Mouse (Mus musculus): ENCODE measurements around the gene Rsbn1. TPM values are rescaled to one million over a fixed set of nuclear protein-coding genes. Genes with fewer than 3 reads are reported as not detected.

Gene Rsbn1
- polyA plus RNA-seq, 1 experiment = not detected

- Histone ChIP-seq H3K4me1 (ENCODE audit: control insufficient read depth, insufficient read depth, low read length) (peaks cover 3% of the 10 kb centered on the region), H3K4me3 (ENCODE audit: insufficient read depth, low read depth, low read length) (no peak overlapping the region), H3K27ac (ENCODE audit: insufficient read depth, low read depth, low read length) (no peak overlapping the region)
- TF ChIP-seq CTCF (IDR thresholded peaks at IDR 0.05; ENCODE audit: insufficient read depth, low read depth, low read length) (no peak), POLR2A (IDR thresholded peaks at IDR 0.05; ENCODE audit: insufficient read depth, low read depth, low read length) (no peak)
- WGBS = 68% methylated on average over 3 of the region's 3 CpGs
These were observed 11.4 kb downstream of the Rsbn1 start for GRCm38 (mm10) chr3:103925302-103925701.

DNA sequence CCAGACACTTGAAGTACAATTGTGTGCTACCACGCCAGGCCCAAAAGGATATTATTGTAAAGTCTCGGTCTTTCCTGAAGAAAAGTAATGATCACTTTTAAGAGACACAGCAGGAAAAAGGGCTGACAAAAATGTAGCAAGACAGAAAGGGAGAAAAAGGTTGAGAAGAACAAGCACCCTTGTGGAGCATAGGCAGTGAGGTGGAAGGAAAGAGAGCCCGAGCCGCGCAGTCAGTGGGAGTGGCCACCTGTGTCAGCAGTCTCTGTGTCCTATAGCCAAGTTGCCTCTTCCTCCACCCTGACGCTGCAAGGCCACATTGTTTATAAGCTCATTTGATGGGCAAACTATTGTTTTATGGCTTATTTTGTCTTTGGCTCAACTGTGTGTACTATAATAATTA, 13.6 kb downstream of the Rsbn1 start:
- no peak for TF ChIP-seq POLR2A (IDR thresholded peaks at IDR 0.05; ENCODE audit: insufficient read depth, low read depth, low read length)
- TF ChIP-seq CTCF (IDR thresholded peaks at IDR 0.05; ENCODE audit: insufficient read depth, low read depth, low read length) = no peak
- Histone ChIP-seq H3K4me3 (ENCODE audit: insufficient read depth, low read depth, low read length) (no peak overlapping the region), H3K4me1 (ENCODE audit: control insufficient read depth, insufficient read depth, low read length) (peaks cover 3% of the 10 kb centered on the region), H3K27ac (ENCODE audit: insufficient read depth, low read depth, low read length) (no peak overlapping the region; the same call in 1 of the 2 replicates)
- 31% methylated on average over 6 of the region's 6 CpGs for WGBS

- no peak overlapping the region for H3K27ac ChIP-seq (ENCODE audit: insufficient read depth, low read depth, low read length)
- no peak overlapping the region for H3K4me3 ChIP-seq (ENCODE audit: insufficient read depth, low read depth, low read length)
- TF ChIP-seq POLR2A (IDR thresholded peaks at IDR 0.05; ENCODE audit: insufficient read depth, low read depth, low read length) (no peak), CTCF (IDR thresholded peaks at IDR 0.05; ENCODE audit: insufficient read depth, low read depth, low read length) (no peak)
- whole genome bisulfite sequencing = 14% methylated on average over 1 of the region's 1 CpGs
- H3K4me1 ChIP-seq (ENCODE audit: control insufficient read depth, insufficient read depth, low read length) = no peaks in the 10 kb centered on the region
These were observed 31.1 kb downstream of the Rsbn1 start for GRCm38 (mm10) chr3:103944794-103945562.

DNA sequence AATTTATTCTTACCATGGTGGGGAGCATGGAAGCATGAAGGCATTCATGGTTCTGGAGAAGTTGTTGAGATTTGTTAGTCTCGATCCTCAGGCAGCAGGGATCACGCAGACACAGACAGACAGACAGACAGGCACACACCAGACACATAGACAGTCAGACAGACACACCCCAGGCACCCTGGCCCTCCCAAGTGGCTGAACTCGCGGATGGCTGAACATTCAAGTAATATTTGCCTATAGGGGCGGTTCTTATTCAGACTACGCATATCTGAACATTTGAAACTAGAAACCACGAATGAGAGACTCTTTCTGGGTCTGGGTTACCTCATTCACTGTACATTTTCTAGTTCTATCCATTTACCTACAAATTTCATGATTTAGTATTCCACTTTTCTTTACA, 34.7 kb downstream of the Rsbn1 start:
- Histone ChIP-seq H3K4me1 (ENCODE audit: control insufficient read depth, insufficient read depth, low read length) (peaks cover 3% of the 10 kb centered on the region; the same call in 1 of the 2 replicates), H3K4me3 (ENCODE audit: insufficient read depth, low read depth, low read length) (no peak overlapping the region), H3K27ac (ENCODE audit: insufficient read depth, low read depth, low read length) (no peak overlapping the region)
- no peak for TF ChIP-seq POLR2A (IDR thresholded peaks at IDR 0.05; ENCODE audit: insufficient read depth, low read depth, low read length)
- TF ChIP-seq CTCF (IDR thresholded peaks at IDR 0.05; ENCODE audit: insufficient read depth, low read depth, low read length) = no peak
- WGBS = 92% methylated on average over 7 of the region's 7 CpGs

DNA sequence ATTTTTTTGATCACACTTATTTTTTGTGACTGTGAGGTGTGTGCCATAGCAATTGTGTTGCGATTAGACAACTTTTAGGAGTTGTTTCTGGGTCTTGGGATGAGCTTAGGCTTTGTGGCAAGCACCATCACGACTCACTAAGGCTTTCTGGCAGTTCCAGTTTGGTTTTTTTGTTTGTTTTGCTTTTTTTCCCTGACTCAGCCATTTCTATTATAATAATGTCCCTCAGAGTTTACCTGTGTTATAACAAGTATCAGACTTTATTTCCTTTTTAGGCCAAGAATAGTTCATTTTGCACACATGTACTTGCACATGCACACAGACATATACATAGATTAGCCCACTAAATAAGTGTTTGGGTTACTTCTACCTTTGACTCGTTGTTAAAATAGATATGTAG, 46.7 kb downstream of the Rsbn1 start:
- 91% methylated on average over 3 of the region's 3 CpGs for WGBS
- H3K4me3 ChIP-seq (ENCODE audit: insufficient read depth, low read depth, low read length) = no peak overlapping the region
- TF ChIP-seq POLR2A (IDR thresholded peaks at IDR 0.05; ENCODE audit: insufficient read depth, low read depth, low read length) (no peak), CTCF (IDR thresholded peaks at IDR 0.05; ENCODE audit: insufficient read depth, low read depth, low read length) (no peak)

GRCm38 (mm10) chr3:103967231-103967630, 53.3 kb downstream of the Rsbn1 start:
- no peak for TF ChIP-seq POLR2A (IDR thresholded peaks at IDR 0.05; ENCODE audit: insufficient read depth, low read depth, low read length)
- TF ChIP-seq CTCF (IDR thresholded peaks at IDR 0.05; ENCODE audit: insufficient read depth, low read depth, low read length) = no peak
- no peak overlapping the region for H3K27ac ChIP-seq (ENCODE audit: insufficient read depth, low read depth, low read length)
- H3K4me3 ChIP-seq (ENCODE audit: insufficient read depth, low read depth, low read length) = no peak overlapping the region
- 11% methylated on average over 2 of the region's 2 CpGs for WGBS
- H3K4me1 ChIP-seq (ENCODE audit: control insufficient read depth, insufficient read depth, low read length) = no peaks in the 10 kb centered on the region

More for the DNA sequence above, 46.7 kb downstream of the Rsbn1 start:
- Histone ChIP-seq H3K27ac (ENCODE audit: insufficient read depth, low read depth, low read length) (no peak overlapping the region), H3K4me1 (ENCODE audit: control insufficient read depth, insufficient read depth, low read length) (no peaks in the 10 kb centered on the region)

- peak; percentile 17; the same call in 1 of the 2 replicates for TF ChIP-seq CTCF (IDR thresholded peaks at IDR 0.05; ENCODE audit: insufficient read depth, low read depth, low read length)
- TF ChIP-seq POLR2A (IDR thresholded peaks at IDR 0.05; ENCODE audit: insufficient read depth, low read depth, low read length) = no peak; the same call in 1 of the 2 replicates
- under 1% methylated on average over 70 of the region's 70 CpGs for WGBS
- H3K4me3 ChIP-seq (ENCODE audit: insufficient read depth, low read depth, low read length) = peak within 1 kb of the TSS; percentile 69
- peak within 1 kb of the TSS; percentile 85 for H3K27ac ChIP-seq (ENCODE audit: insufficient read depth, low read depth, low read length)
- no peaks in the 10 kb centered on the region for H3K4me1 ChIP-seq (ENCODE audit: control insufficient read depth, insufficient read depth, low read length)
These were observed 54.2 kb downstream of the Rsbn1 start, which contains the start of gene Phtf1 for GRCm38 (mm10) chr3:103967861-103968691. Gene Phtf1, plus strand, starts transcription at chr3:103968110.

DNA sequence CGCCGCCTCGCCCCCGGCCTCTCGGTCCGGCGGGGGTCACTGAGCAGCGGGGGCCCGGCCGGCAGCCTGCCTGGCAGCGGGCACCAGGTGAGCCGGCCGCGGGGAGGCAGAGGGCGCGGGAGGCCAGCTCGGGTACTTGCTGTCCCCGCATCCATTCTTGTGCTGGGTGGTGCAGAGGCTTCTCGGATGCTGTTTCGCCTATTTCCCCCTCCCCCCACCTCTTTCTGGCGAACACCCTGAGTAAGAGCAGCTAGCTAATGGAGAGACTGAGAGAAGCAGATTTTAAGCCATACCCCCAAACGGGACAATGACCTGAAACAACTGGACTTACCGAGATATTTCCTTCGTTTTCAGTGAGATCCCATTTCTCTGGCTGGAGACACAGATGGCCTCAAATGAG, 54.8 kb downstream of the Rsbn1 start:
- TF ChIP-seq CTCF (IDR thresholded peaks at IDR 0.05; ENCODE audit: insufficient read depth, low read depth, low read length) (no peak), POLR2A (IDR thresholded peaks at IDR 0.05; ENCODE audit: insufficient read depth, low read depth, low read length) (no peak)
- WGBS = 0% methylated on average over 24 of the region's 24 CpGs
- Histone ChIP-seq H3K4me3 (ENCODE audit: insufficient read depth, low read depth, low read length) (peak overlapping the region; percentile 69), H3K4me1 (ENCODE audit: control insufficient read depth, insufficient read depth, low read length) (no peaks in the 10 kb centered on the region), H3K27ac (ENCODE audit: insufficient read depth, low read depth, low read length) (peak overlapping the region; percentile 85)

DNA sequence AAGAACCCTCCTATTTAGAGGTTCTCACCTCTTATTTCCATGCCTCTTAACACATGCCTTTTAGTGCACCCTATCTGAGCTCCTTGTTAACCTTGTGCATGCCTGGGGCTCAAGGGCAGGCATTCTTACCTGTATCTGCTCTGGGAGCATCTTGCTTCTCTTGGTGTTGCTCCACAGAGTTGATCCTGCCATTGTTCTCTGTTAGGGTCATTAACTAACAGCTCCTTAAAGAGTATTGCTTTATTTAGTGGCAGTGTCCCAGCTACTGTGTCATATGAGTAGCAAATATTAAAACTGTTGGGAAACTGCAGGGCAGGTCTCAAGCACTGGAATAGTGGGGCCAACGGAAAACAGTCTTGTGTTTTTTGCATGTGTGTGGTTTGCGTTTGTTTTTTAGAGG, 57.2 kb downstream of the Rsbn1 start:
- WGBS = 90% methylated on average over 2 of the region's 2 CpGs
- TF ChIP-seq CTCF (IDR thresholded peaks at IDR 0.05; ENCODE audit: insufficient read depth, low read depth, low read length) (no peak), POLR2A (IDR thresholded peaks at IDR 0.05; ENCODE audit: insufficient read depth, low read depth, low read length) (no peak)
- Histone ChIP-seq H3K4me1 (ENCODE audit: control insufficient read depth, insufficient read depth, low read length) (no peaks in the 10 kb centered on the region), H3K27ac (ENCODE audit: insufficient read depth, low read depth, low read length) (no peak overlapping the region), H3K4me3 (ENCODE audit: insufficient read depth, low read depth, low read length) (no peak overlapping the region)

All from olfactory bulb, adult 2 months (tissue).